ENCODE assay signal across 1 mouse cellular context in the genomic region with DNA sequence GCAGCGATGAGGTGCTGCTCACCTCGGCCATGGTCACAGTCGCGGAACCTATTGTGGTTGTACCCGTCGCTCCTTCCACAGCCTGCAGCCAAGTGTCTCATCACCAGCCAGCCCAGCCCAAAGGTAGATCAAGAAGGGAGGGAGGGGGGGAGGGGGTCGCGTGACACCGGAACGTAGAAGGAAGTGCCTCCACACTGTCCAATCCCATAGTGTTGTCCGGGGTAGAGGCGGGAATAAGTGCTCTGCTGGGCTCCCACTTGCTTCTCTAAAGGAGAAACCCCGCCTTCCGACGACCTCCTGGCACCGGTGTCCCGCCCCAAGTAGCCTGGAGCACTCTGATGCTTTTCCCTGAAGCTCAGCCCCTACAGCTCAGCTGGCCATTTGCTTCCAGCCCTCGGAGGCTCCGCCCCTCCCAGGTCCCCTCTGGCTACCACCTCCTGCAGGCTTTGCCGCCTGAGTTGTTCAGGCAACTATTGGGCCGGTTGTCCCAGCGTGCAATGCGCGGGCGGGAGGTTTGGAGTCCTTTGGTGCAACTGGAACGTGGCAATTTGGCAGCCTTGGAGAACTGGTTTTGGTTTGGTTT.
A peak's percentile ranks its signal among the peaks of the same experiment; 100 is the strongest.
TF ChIP-seq lines count a peak whose summit lies in the region.

A gene (minus strand): TSS at position 183 of the 583 bp plus-strand sequence.
A gene (plus strand): TSS at position 400 of the 583 bp plus-strand sequence.

TF ChIP-seq in MEL, 35 proteins besides CTCF, POLR2A, EP300 and RAD21 (continued from another document):
- TF ChIP-seq MYC (IDR thresholded peaks at IDR 0.05; ENCODE audit: low read depth, low read length) (0 out of 2 replicates have a peak, but pooled peaks have one; percentile 67), ZKSCAN1 (IDR thresholded peaks at IDR 0.05; ENCODE audit: low read depth, low read length) (no peak), UBTF (IDR thresholded peaks at IDR 0.05; ENCODE audit: borderline replicate concordance, insufficient read depth, low read depth, low read length) (no peak), CHD1 (IDR thresholded peaks at IDR 0.05; ENCODE audit: low read depth, low read length) (no peak), TAL1 (IDR thresholded peaks at IDR 0.05; ENCODE audit: low read length) (no peak), MAX (IDR thresholded peaks at IDR 0.05; ENCODE audit: low read length) (peak; percentile 88), BHLHE40 (IDR thresholded peaks at IDR 0.05; ENCODE audit: borderline replicate concordance, low read depth, low read length) (peak; percentile 90), TCF12 (IDR thresholded peaks at IDR 0.05; ENCODE audit: low read depth, low read length) (no peak), MEF2A (IDR thresholded peaks at IDR 0.05; ENCODE audit: extremely low read depth, insufficient replicate concordance, low read depth, low read length, poor library complexity, severe bottlenecking) (no peak), JUND (IDR thresholded peaks at IDR 0.05; ENCODE audit: low read depth, low read length) (no peak), HCFC1 (IDR thresholded peaks at IDR 0.05; ENCODE audit: low read depth, low read length) (peak; percentile 71), MAZ (IDR thresholded peaks at IDR 0.05; ENCODE audit: low read depth, low read length) (peak; percentile 71; the same call in 1 of the 2 replicates), MXI1 (IDR thresholded peaks at IDR 0.05; ENCODE audit: low read depth, low read length) (peak; percentile 90), NELFE (IDR thresholded peaks at IDR 0.05; ENCODE audit: low read depth, low read length) (peak; percentile 43)
